Mouse (Mus musculus): ENCODE results near the gene Mtrf1.

DNA sequence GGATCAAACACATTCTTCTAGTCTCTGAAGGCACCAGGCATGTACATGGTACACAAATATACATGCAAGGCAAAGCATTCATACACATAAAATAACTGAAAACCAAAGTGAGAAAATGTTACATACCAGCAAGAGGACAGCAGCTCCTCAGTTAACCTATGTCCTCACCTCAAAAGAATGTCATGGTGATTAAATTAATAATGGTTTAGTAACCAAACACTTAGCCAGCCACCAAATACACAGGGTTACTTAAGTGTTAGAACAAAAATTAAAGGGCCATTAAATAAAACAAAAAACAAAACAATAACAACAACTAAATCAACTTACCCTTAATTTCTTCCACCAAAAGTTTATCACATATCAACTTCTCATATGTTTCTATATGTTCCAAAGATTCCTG, 20.5 kb upstream of the Mtrf1 start:
- TF ChIP-seq CTCF (IDR thresholded peaks at IDR 0.05): no peak
- TF ChIP-seq EP300 (IDR thresholded peaks at IDR 0.05): no peak
